Mouse (Mus musculus) B cell, adult 2 months (primary cell): ENCODE measurements around the gene Pbx1.

Experiments
- DNase-seq, 2 experiments: peaks; one replicate each; pipeline ENCODE4 v3.0.0; 2022

Pbx1 gene

DNA sequence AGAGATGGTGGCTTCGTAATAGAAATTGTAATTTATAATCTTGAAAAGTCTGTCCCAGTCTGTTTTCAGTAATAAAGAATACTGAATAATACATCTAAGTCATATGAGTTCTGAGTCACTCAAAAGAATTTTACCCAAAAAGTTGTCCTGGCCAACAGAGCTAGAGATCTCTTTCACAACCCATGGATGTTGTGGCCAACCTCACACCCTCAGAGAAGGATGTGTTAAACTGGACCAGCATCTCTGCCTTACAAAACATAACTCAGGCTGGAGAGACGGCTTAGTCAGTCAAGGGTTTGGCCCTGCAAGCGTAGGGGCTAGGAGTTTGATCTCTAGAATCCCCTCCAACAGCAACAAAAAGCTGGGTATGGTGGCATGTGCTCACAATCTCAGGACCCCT is 171.7 kb downstream of the Pbx1 start:
- no peak for DNase-seq

GRCm38 (mm10) chr1:168258856-168259255 is 173.2 kb downstream of the Pbx1 start:
- no peak for DNase-seq

- no peak for DNase-seq
Measured at GRCm38 (mm10) chr1:168255347-168255908, 176.6 kb downstream of the Pbx1 start.

GRCm38 (mm10) chr1:168246968-168247724 is 184.9 kb downstream of the Pbx1 start:
- no peak for DNase-seq

GRCm38 (mm10) chr1:168245539-168245938 is 186.5 kb downstream of the Pbx1 start:
- DNase-seq = no peak

GRCm38 (mm10) chr1:168243759-168244158 is 188.3 kb downstream of the Pbx1 start:
- no peak for DNase-seq

- no peak for DNase-seq
Measured at GRCm38 (mm10) chr1:168243068-168243467, 189.0 kb downstream of the Pbx1 start.

DNA sequence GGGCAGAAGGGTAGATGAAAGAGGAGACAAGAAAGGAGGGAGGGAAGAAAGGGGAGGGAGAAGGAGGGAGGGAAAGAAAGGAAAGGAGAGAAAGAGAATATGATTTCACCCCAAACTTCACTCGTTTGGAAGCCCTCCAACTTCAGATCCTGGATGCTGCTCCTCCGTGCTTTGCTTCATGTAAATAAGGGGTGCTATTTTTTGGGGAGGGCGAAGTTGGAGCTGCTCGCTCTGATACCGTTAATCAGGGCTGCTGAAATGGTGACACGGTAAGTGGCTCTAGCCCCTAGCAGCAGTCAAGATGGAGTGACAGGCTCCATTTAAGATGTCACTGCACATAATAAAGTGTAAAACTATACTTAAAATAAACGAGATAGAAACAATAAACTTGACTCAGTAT is 190.8 kb downstream of the Pbx1 start:
- DNase-seq = no peak

DNA sequence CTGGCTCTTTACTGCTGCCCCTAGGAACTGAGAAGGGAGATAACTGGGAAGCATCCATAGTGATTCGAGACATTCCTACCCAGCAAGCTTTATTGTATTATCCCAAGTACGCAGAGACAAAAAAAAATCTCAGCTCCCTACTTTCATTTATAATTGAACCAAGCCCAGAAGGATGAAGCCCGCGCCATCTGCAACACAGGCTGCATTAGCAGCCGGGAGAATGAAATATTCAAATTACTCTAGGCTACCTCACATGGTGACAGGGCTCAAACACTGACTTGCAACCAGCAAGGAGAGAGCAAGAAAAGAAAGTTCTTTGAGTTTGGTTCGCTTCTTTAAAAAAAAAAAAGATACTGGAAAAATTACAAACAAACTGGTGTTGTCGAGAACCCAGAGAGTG is 191.2 kb downstream of the Pbx1 start:
- DNase-seq = no peak

DNA sequence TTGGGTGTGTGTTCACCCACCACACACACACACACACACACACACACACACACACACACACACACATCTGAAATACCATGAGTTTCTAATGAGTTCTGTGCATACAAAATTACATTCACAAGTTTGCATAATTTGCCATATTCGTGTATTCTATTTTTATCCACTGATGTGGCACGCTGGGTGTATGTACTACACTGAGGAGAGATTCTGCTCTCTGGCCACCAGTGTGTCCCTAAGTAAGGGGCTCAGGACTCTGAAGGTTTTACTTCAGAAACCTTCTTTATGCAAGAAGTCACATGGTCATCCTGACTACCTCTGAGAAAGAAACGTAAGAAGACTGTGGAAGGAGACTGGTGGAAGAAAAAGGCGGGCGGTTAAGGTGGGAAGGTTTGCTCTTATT is 191.7 kb downstream of the Pbx1 start:
- no peak for DNase-seq

DNA sequence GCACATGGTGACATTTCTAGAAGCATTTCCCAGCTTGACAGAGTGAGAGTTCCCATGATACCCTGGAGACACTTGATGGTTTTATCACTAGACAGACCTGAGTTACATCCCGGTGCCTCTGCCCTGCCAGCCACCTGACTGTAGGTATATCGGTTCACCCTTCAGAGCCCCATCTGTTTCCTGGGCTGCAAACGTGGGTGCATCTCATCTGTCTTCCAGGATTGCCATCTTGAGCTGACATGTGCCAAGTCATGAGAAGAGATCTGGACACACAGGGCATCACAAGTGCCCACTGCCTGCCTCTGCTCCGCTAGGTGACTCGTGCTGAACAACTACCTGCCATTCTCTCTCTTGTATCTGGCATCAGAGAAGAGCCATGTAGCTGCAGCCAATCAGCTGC is 196.0 kb downstream of the Pbx1 start:
- no peak for DNase-seq

- no peak for DNase-seq
Measured at GRCm38 (mm10) chr1:168234355-168234754, 197.7 kb downstream of the Pbx1 start.

DNA sequence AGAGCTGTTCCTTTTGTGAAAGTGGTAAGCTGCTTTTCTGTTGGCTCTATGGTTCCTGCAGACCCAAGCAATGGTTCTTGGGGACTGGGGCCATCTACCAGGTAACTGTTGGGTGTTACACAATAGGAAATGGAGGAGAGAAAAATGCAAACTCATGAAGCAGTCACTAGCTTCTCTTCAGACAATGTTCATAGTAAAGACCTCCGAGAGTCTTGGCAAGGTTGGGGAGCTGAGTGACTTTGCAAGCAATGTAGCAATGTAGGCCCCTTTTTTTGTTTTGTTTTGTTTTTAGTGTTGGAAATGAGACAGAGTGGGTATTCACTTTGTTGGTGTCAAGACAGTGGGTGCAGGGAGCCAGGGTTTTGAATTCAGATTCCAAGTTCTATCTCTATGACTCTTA is 198.9 kb downstream of the Pbx1 start:
- no peak for DNase-seq

- no peak for DNase-seq
Measured at GRCm38 (mm10) chr1:168231548-168232429, 200.3 kb downstream of the Pbx1 start.

DNA sequence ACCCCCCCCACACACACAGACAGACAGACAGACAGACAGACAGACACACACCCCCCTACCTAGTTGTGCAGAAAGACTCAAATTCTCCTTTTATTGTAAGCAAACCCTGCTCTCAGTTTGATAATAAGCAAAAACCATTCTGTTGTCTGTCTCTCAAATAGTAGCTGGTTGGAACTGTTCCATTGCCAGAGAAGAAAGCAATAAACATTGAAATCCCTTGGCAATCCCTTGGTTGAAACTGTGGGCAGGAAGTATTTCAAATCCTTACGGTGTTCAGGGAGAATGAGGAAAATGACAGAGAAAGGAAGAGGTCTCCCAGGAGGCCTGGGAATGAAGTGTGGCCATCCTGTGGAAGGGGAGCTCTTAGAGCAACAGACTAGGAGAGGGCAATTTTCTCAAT is 201.2 kb downstream of the Pbx1 start:
- DNase-seq = no peak

GRCm38 (mm10) chr1:168230134-168230533 is 201.9 kb downstream of the Pbx1 start:
- no peak for DNase-seq

DNA sequence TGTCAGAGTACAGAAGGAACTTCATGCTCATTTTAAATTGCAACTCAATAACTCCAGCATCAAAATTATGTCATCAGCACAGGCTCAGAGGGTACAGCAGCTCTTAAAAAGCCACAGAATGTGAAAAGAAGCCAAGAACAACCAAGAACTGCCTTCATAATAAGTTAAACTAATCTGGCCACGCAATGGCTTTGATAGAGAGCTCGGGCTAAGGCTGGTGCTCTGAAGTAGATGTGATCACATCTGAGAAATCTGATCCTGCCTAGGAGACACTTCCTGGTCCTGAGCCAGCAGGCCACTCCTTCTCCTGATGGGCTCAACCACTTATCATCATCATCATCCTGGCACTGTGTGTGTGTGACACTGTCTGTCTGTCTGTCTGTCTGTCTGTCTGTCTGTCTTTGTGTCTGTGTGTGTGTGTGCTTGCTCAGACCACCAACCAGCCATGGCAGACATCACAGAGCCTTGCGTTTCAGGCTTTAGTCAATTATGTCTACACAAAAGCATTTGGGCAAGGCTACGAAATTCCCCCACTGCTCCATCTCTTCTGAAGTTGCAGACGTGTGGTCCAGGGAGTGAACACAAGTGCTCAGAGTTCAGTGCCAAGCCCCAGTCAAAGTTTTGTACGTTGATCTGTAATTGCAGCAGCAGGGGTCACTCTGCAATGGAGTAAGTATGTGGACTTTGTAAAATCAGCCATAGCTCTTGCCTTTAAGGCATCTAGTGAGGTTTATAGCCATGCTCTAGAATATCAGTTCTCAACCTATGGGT is 203.1 kb downstream of the Pbx1 start:
- DNase-seq = no peak

DNA sequence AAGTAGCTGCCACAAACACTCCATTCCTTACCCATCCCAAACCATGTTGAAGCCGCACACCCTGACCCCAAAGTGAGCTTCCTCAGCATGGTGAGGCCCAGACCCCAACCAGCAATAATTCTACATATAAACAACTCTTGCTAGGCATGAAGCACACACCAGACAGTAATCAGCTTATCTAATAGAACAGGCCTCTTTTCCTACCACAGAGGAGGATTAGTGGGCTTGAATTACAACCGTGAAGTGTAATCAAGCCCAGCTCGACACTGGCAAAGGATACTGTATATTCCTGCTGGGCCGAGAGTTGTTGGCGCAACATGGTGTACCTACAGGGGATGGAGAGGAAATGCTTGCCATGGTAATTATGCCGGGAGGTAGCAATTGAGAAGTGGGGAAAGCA is 205.9 kb downstream of the Pbx1 start:
- DNase-seq = no peak

- DNase-seq = no peak
Measured at GRCm38 (mm10) chr1:168225595-168226127, 206.4 kb downstream of the Pbx1 start.

- DNase-seq = no peak
Measured at GRCm38 (mm10) chr1:168224218-168224617, 207.9 kb downstream of the Pbx1 start.

DNA sequence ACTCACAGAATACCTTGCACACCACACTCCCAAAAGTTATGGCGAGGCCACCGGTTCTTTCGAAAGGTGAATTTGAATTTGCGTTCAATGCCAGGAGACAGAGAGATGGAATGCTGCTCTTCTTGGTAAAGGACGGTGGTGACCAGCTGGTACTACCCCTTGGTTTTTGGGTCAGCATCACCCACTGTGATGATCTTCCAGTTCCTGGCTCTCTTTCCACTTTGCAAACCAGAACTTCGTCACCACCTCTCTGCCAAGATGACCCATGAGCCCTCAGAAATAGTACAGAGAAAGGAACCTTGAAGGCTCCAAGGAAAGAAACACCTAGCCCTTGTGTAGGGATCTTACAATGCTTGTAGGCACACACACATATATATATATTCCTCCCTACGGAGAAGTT is 209.3 kb downstream of the Pbx1 start:
- no peak for DNase-seq

- DNase-seq = no peak
Measured at GRCm38 (mm10) chr1:168221071-168221521, 211.0 kb downstream of the Pbx1 start.
